Mouse (Mus musculus) midbrain, postnatal 0 days (tissue): ENCODE measurements around the gene C1qtnf6. TPM values are rescaled to one million over a fixed set of nuclear protein-coding genes. Genes with fewer than 3 reads are reported as not detected.

Experiments
- ATAC-seq: fragments of 200-750 bp; cut with Nextera tagmentation; 2 replicates; pipeline ENCODE4 v1.8.0; 2017; ENCODE audit warnings: moderate number of reproducible peaks, mild to moderate bottlenecking, moderate TSS enrichment, moderate library complexity; ENCODE audit not compliant: low FRiP score
- DNase-seq: peaks from one replicate; pipeline ENCODE4 v3.0.0-alpha.2; 2015; ENCODE audit warnings: low spot score
- H3K27ac ChIP-seq: fragments of 300-500 bp; sonication (generic); 2 replicates; pipeline ENCODE4 v1.5.1; 2014; ENCODE audit warnings: low read depth, mild to moderate bottlenecking, low read length, mixed read lengths
- H3K27me3 ChIP-seq: fragments of 300-500 bp; sonication (generic); 2 replicates; pipeline ENCODE4 v1.6.1; 2014; ENCODE audit warnings: low read length, control low read depth, mixed read lengths; ENCODE audit not compliant: insufficient read depth
- H3K36me3 ChIP-seq: fragments of 300-500 bp; sonication (generic); 2 replicates; pipeline ENCODE4 v1.6.1; 2014; ENCODE audit warnings: low read length, control low read depth, mixed read lengths; ENCODE audit not compliant: insufficient read depth
- H3K4me1 ChIP-seq: fragments of 300-500 bp; sonication (generic); 2 replicates; pipeline ENCODE4 v1.6.1; 2014; ENCODE audit warnings: mild to moderate bottlenecking, control low read depth, antibody characterized with exemption, low read length, mixed read lengths; ENCODE audit not compliant: insufficient read depth
- H3K4me2 ChIP-seq: fragments of 300-500 bp; sonication (generic); 2 replicates; pipeline ENCODE4 v1.6.1; 2014; ENCODE audit warnings: low read depth, mild to moderate bottlenecking, low read length, mixed read lengths; ENCODE audit not compliant: poor library complexity, severe bottlenecking
- H3K4me3 ChIP-seq: fragments of 300-500 bp; sonication (generic); 2 replicates; pipeline ENCODE4 v1.5.1; 2014; ENCODE audit warnings: low read depth, mild to moderate bottlenecking, low read length, moderate library complexity
- H3K9ac ChIP-seq: fragments of 300-500 bp; sonication (generic); replicated peaks from 2 replicates; pipeline ENCODE4 v1.6.1; 2014; ENCODE audit warnings: mild to moderate bottlenecking, low read length, moderate library complexity, mixed read lengths; ENCODE audit not compliant: poor library complexity, severe bottlenecking
- H3K9me3 ChIP-seq: fragments of 300-500 bp; sonication (generic); 2 replicates; pipeline ENCODE4 v1.6.1; 2016; ENCODE audit warnings: low read length, control low read depth
- CTCF ChIP-seq: IDR thresholded peaks from 2 replicates; pipeline ENCODE4 v1.5.1; 2016; ENCODE audit warnings: antibody characterized with exemption, mild to moderate bottlenecking
- WGBS: fragments of 180-500 bp; shearing (Covaris S2); extraction: QIAGEN DNeasy Blood & Tissue Kit; methylation state at CpG from one replicate; pipeline ENCODE4 v1.1.7; 2014; 5-methylcytosine and 5-hydroxymethylcytosine counted together
- polyA plus RNA-seq: library from polyadenylated mRNA; unstranded; fragments of >200 nt; fragmentation: Nextera tagmentation; extraction: Ambion mirVana; gene quantifications from 2 replicates; pipeline ENCODE4 v1.2.1, GENCODE M21; 2015
- total RNA-seq: library from RNA; depleted of rRNA; stranded (reverse); fragments of >200 nt; gene quantifications from 2 replicates; pipeline ENCODE4 v1.2.3, GENCODE M21; 2014

The C1qtnf6 gene
- total and polyA plus RNA-seq, 2 experiments from 2014 or later = 2.4 to 8.6 TPM

- no peak overlapping the region for H3K27ac ChIP-seq
- H3K4me3 ChIP-seq = peak overlapping the region; percentile 20
These were observed 2.3 kb downstream of the C1qtnf6 start for GRCm38 (mm10) chr15:78528726-78529411.

GRCm38 (mm10) chr15:78527973-78528372, 3.2 kb downstream of the C1qtnf6 start:
- no peak overlapping the region for H3K4me3 ChIP-seq
- H3K9me3 ChIP-seq = no peaks in the 10 kb centered on the region
- H3K4me2 ChIP-seq = no peak overlapping the region
- TF ChIP-seq CTCF = no peak
- 85% methylated on average over 7 of the region's 7 CpGs for WGBS
- DNase-seq = peak; percentile 49
- no peak overlapping the region for H3K27ac ChIP-seq
- ATAC-seq = no peak
- no peaks in the 10 kb centered on the region for H3K27me3 ChIP-seq
- no peaks in the 10 kb centered on the region for H3K36me3 ChIP-seq
- peaks cover 6% of the 10 kb centered on the region; the same call in 1 of the 2 replicates for H3K4me1 ChIP-seq
- no peak overlapping the region for H3K9ac ChIP-seq

More at GRCm38 (mm10) chr15:78528726-78529411, 2.3 kb downstream of the C1qtnf6 start:
- Histone ChIP-seq H3K36me3 (no peaks in the 10 kb centered on the region), H3K9ac (peak overlapping the region; percentile 55; the same call in 1 of the 2 replicates), H3K27me3 (no peaks in the 10 kb centered on the region), H3K4me2 (peak overlapping the region; percentile 46), H3K4me1 (peaks cover 6% of the 10 kb centered on the region; the same call in 1 of the 2 replicates), H3K9me3 (no peaks in the 10 kb centered on the region)
- no peak for DNase-seq
- no peak for TF ChIP-seq CTCF
- WGBS = 51% methylated on average over 11 of the region's 11 CpGs
- no peak for ATAC-seq

GRCm38 (mm10) chr15:78524163-78524562, 7.1 kb downstream of the C1qtnf6 start:
- no peak overlapping the region for H3K27ac ChIP-seq
- 84% methylated on average over 5 of the region's 5 CpGs for WGBS

GRCm38 (mm10) chr15:78521892-78522291, 9.3 kb downstream of the C1qtnf6 start:
- 80% methylated on average over 6 of the region's 6 CpGs for WGBS
- Histone ChIP-seq H3K27ac (no peak overlapping the region), H3K4me3 (no peak overlapping the region), H3K4me1 (no peaks in the 10 kb centered on the region), H3K9ac (no peak overlapping the region), H3K9me3 (no peaks in the 10 kb centered on the region), H3K4me2 (no peak overlapping the region), H3K36me3 (no peaks in the 10 kb centered on the region), H3K27me3 (no peaks in the 10 kb centered on the region)
- TF ChIP-seq CTCF = no peak
- DNase-seq (no peak), ATAC-seq (no peak)

More at GRCm38 (mm10) chr15:78524163-78524562, 7.1 kb downstream of the C1qtnf6 start:
- Histone ChIP-seq H3K27me3 (no peaks in the 10 kb centered on the region), H3K36me3 (no peaks in the 10 kb centered on the region), H3K9me3 (no peaks in the 10 kb centered on the region), H3K4me2 (no peak overlapping the region), H3K4me3 (no peak overlapping the region), H3K9ac (no peak overlapping the region), H3K4me1 (peaks cover 4% of the 10 kb centered on the region; the same call in 1 of the 2 replicates)
- DNase-seq (no peak), ATAC-seq (no peak)
- no peak for TF ChIP-seq CTCF

- Histone ChIP-seq H3K4me2 (no peak overlapping the region), H3K9me3 (no peaks in the 10 kb centered on the region), H3K4me1 (no peaks in the 10 kb centered on the region), H3K36me3 (no peaks in the 10 kb centered on the region), H3K27me3 (no peaks in the 10 kb centered on the region), H3K27ac (no peak overlapping the region), H3K4me3 (no peak overlapping the region), H3K9ac (no peak overlapping the region)
- 72% methylated on average over 8 of the region's 8 CpGs for WGBS
- no peak for TF ChIP-seq CTCF
- ATAC-seq = no peak
- DNase-seq = no peak
These were observed 9.9 kb downstream of the C1qtnf6 start for GRCm38 (mm10) chr15:78521331-78521730.

GRCm38 (mm10) chr15:78520112-78520715, 11.0 kb downstream of the C1qtnf6 start:
- Histone ChIP-seq H3K36me3 (no peaks in the 10 kb centered on the region), H3K9ac (no peak overlapping the region), H3K27me3 (no peaks in the 10 kb centered on the region), H3K4me1 (no peaks in the 10 kb centered on the region), H3K27ac (no peak overlapping the region), H3K4me3 (no peak overlapping the region), H3K4me2 (no peak overlapping the region), H3K9me3 (no peaks in the 10 kb centered on the region)
- 74% methylated on average over 13 of the region's 13 CpGs for WGBS
- no peak for TF ChIP-seq CTCF
- DNase-seq = no peak
- no peak for ATAC-seq
